Mouse (Mus musculus): ENCODE data around the gene Olfr1371. TPM values are rescaled to one million over a fixed set of nuclear protein-coding genes. Genes with fewer than 3 reads are reported as not detected.

The Olfr1371 gene
- polyA plus RNA-seq, 1 experiment from 2014 or later, result not detected

DNA sequence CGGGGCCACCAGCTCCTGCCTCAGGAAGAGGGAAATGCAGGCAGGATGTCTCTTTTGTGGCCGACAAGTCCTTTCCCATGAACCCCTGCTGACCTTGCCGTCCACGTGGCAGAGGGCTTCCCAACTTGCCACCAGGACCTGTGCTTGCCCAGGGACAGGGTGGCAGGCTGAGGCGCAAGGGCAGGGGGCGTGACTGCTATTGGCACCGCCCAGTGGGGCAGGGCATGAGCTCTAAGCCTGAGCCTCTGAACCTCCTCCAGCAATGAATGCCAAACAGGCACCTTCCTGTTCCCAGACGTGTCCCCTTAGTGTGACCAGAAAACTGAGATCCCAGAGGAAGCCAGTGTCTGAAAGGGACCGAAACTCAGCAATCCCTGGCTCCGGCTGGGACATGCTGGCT, 49.9 kb downstream of the Olfr1371 start:
- no peak overlapping the region for H3K9ac ChIP-seq (replicated peaks; ENCODE audit: low read depth)
- no peak overlapping the region for H3K4me2 ChIP-seq (replicated peaks; ENCODE audit: low read depth, low read length)
- H3K4me1 ChIP-seq (ENCODE audit: insufficient read depth, low read depth, low read length), result no peaks in the 10 kb centered on the region
- H3K27ac ChIP-seq (ENCODE audit: low read length), result no peak overlapping the region
- 35% methylated on average over 10 of the region's 10 CpGs for WGBS
- no peak for TF ChIP-seq EP300 (IDR thresholded peaks at IDR 0.05)
- TF ChIP-seq CTCF (IDR thresholded peaks at IDR 0.05), result no peak
- H3K4me3 ChIP-seq (ENCODE audit: low read depth, low read length), result no peak overlapping the region
- no peaks in the 10 kb centered on the region for H3K27me3 ChIP-seq (replicated peaks; ENCODE audit: insufficient read depth, low read length)
- ATAC-seq (0 out of 2 replicates have a peak, but pooled peaks have one; percentile 21), DNase-seq (ENCODE audit: low spot score) (no peak)
- no peaks in the 10 kb centered on the region for H3K9me3 ChIP-seq (ENCODE audit: low read length)
- H3K36me3 ChIP-seq (ENCODE audit: insufficient read depth, low read length), result no peaks in the 10 kb centered on the region

Other genes with a start within 250 kb of the Olfr1371 start
- gene Cdkn2aipnl, start 246.3 kb downstream of the Olfr1371 start, polyA plus RNA-seq (2015; fragmentation: Nextera tagmentation; extraction: Ambion mirVana), result 55.9 and 56.9 TPM in 2 replicates
- 276 and 280 TPM in 2 replicates for gene Ube2b, start 213.2 kb downstream of the Olfr1371 start, polyA plus RNA-seq (2015; fragmentation: Nextera tagmentation; extraction: Ambion mirVana)
- 6.1 and 6.4 TPM in 2 replicates for gene Cdkl3, start 209.8 kb downstream of the Olfr1371 start, polyA plus RNA-seq (2015; fragmentation: Nextera tagmentation; extraction: Ambion mirVana)
- 42.1 and 44.8 TPM in 2 replicates for gene Ppp2ca, start 115.3 kb downstream of the Olfr1371 start, polyA plus RNA-seq (2015; fragmentation: Nextera tagmentation; extraction: Ambion mirVana)
- not detected in 2 replicates for gene Olfr1373, start 68.5 kb downstream of the Olfr1371 start, polyA plus RNA-seq (2015; fragmentation: Nextera tagmentation; extraction: Ambion mirVana)
- gene Skp1a, start 18.0 kb upstream of the Olfr1371 start, polyA plus RNA-seq (2015; fragmentation: Nextera tagmentation; extraction: Ambion mirVana), result 552 and 571 TPM in 2 replicates
- 14.7 and 14.8 TPM in 2 replicates for gene Tcf7, start 69.0 kb upstream of the Olfr1371 start, polyA plus RNA-seq (2015; fragmentation: Nextera tagmentation; extraction: Ambion mirVana)
- gene Vdac1, start 146.9 kb upstream of the Olfr1371 start, polyA plus RNA-seq (2015; fragmentation: Nextera tagmentation; extraction: Ambion mirVana), result 127 and 140 TPM in 2 replicates
- gene 9530068E07Rik, start 182.4 kb upstream of the Olfr1371 start, polyA plus RNA-seq (2015; fragmentation: Nextera tagmentation; extraction: Ambion mirVana), result 151 and 155 TPM in 2 replicates